Mouse (Mus musculus): ENCODE data around the gene Rbm14. TPM values are rescaled to one million over a fixed set of nuclear protein-coding genes. Genes with fewer than 3 reads are reported as not detected.

Gene Rbm14
- total RNA-seq, 4 experiments from 2014 or later: 5.5 to 7.2 (median 6.5) TPM

Other genes with a start within 250 kb of the Rbm14 start
- gene Lrfn4, start 196.0 kb downstream of the Rbm14 start, total RNA-seq (2022): 1 to 10 TPM in 2 of 4 experiments, under 1 TPM in 2; 0.46 to 6.3 (median 1.1) TPM
- gene Rce1, start 186.0 kb downstream of the Rbm14 start, total RNA-seq (2022): 1 to 10 TPM; 3.2 to 7.5 (median 4.0) TPM
- not detected for gene Gm960, start 113.0 kb downstream of the Rbm14 start, total RNA-seq (2022)
- gene Sptbn2, start 100.5 kb downstream of the Rbm14 start, total RNA-seq (2022): under 1 TPM in 3 of 4 experiments, not detected in 1; 0.04 to 0.10 (median 0.07) TPM
- 1 to 10 TPM; 2.0 to 2.9 (median 2.7) TPM for gene Rbm4b, start 55.1 kb downstream of the Rbm14 start, total RNA-seq (2022)
- gene Rbm4, start 17.7 kb downstream of the Rbm14 start, total RNA-seq (2022): 10 to 100 TPM; 32.2 to 39.3 (median 33.5) TPM
- gene Gm21992, start within 50 bp of the Rbm14 start, total RNA-seq (2022): 10 to 100 TPM in 3 of 4 experiments, 1 to 10 TPM in 1; 8.7 to 14.3 (median 11.8) TPM
- 10 to 100 TPM; 18.0 to 27.4 (median 22.5) TPM for gene Ccs, start 27.7 kb upstream of the Rbm14 start, total RNA-seq (2022)
- gene Ccdc87, start 27.7 kb upstream of the Rbm14 start, total RNA-seq (2022): not detected
- 10 to 100 TPM; 26.2 to 36.7 (median 31.9) TPM for gene Ctsf, start 43.5 kb upstream of the Rbm14 start, total RNA-seq (2022)
- gene Actn3, start 66.3 kb upstream of the Rbm14 start, total RNA-seq (2022): over 10,000 TPM in 2 of 4 experiments, 1,000 to 10,000 TPM in 2; 9,112 to 10,193 (median 10,010) TPM
- gene Zdhhc24, start 67.0 kb upstream of the Rbm14 start, total RNA-seq (2022): 1 to 10 TPM; 1.8 to 3.6 (median 2.6) TPM
- gene Bbs1, start 95.0 kb upstream of the Rbm14 start, total RNA-seq (2022): 1 to 10 TPM; 1.1 to 3.3 (median 1.2) TPM
- gene Dpp3, start 116.7 kb upstream of the Rbm14 start, total RNA-seq (2022): 10 to 100 TPM; 12.5 to 14.3 (median 13.1) TPM
- 1 to 10 TPM; 2.7 to 3.8 (median 3.3) TPM for gene Peli3, start 131.5 kb upstream of the Rbm14 start, total RNA-seq (2022)
- gene Mrpl11, start 150.5 kb upstream of the Rbm14 start, total RNA-seq (2022): 10 to 100 TPM; 56.3 to 63.7 (median 60.7) TPM
- gene Npas4, start 178.7 kb upstream of the Rbm14 start, total RNA-seq (2022): under 1 TPM in 1 of 4 experiments, not detected in 3; 0.11 TPM
- gene Slc29a2, start 212.2 kb upstream of the Rbm14 start, total RNA-seq (2022): 1 to 10 TPM; 4.0 to 6.1 (median 4.3) TPM
- 10 to 100 TPM; 16.0 to 23.1 (median 19.5) TPM for gene B4gat1, start 227.2 kb upstream of the Rbm14 start, total RNA-seq (2022)
- 1 to 10 TPM in 3 of 4 experiments, under 1 TPM in 1; 0.61 to 1.7 (median 1.4) TPM for gene AC124502.3, start 227.3 kb upstream of the Rbm14 start, total RNA-seq (2022)
- gene Brms1, start 229.7 kb upstream of the Rbm14 start, total RNA-seq (2022): 10 to 100 TPM; 14.8 to 17.6 (median 16.4) TPM
- gene Rin1, start 238.8 kb upstream of the Rbm14 start, total RNA-seq (2022): 1 to 10 TPM in 1 of 4 experiments, under 1 TPM in 3; 0.47 to 1.0 (median 0.75) TPM

Data from gastrocnemius, adult 8-10 months (tissue).